Comparison of ENCODE assay signal across 9 mouse cellular contexts in the genomic region with DNA sequence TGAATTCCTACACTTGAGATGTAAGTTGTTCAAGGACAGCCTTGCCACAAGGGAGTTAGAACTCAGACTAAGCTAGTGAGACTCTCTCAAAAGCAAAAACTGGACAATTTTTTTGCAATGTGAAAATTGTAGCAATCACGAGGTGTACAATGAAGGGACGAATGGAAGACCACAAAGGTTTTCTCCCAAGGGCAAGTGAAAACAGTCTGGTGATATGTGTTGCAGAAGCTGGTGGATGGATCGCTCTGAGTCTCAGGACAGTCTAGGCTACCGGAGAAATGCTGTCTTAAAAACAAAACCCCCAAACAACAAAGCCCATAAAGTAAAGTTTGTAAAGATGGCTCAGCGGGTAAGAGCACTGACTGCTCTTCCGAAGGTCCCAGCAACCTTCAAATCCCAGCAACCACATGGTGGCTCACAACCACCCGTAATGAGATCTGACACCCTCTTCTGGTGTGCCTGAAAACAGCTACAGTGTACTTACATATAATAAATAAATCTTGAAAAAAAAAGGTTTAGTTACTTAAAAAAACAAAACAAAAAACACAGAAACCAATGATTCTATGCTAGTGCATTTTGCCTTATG. TPM values are rescaled to one million over a fixed set of nuclear protein-coding genes. Genes with fewer than 3 reads are reported as not detected.
DNase-seq lines count a peak whose midpoint lies in the region; ATAC-seq and TF ChIP-seq lines count a peak whose summit lies in the region.
"Had no signal": no experiment of that assay in that cellular context is flagged by ENCODE, and none has a peak within 500 bp of the region (broad histone marks: within the 10 kb centered on the region; RNA-seq: fewer than 3 reads in every experiment).

No protein-coding gene starts in this region.

- no peak for ATAC-seq in kidney, embryonic 14.5 days (ENCODE audit: low FRiP score, low TSS enrichment)
- ATAC-seq in embryonic facial prominence, embryonic 11.5 days (replicated peaks; ENCODE audit: insufficient number of reproducible peaks, low FRiP score, low TSS enrichment, low read depth) = no peak
- no peak for ATAC-seq in intestine, embryonic 15.5 days

- TF ChIP-seq POLR2A in myocyte (IDR thresholded peaks at IDR 0.05; ENCODE audit: insufficient read length, low read depth) = no peak

- peak overlapping the region; percentile 97; the same call in 1 of the 2 replicates for H3K9ac ChIP-seq in kidney, embryonic 14.5 days (ENCODE audit: low read depth, low read length)
- H3K9ac ChIP-seq in embryonic facial prominence, embryonic 11.5 days (replicated peaks; ENCODE audit: low read length) = peak overlapping the region; percentile 15; the same call in 1 of the 2 replicates
- no peak overlapping the region for H3K9ac ChIP-seq in intestine, embryonic 15.5 days

- H3K36me3 ChIP-seq in kidney, embryonic 14.5 days (ENCODE audit: control insufficient read depth, insufficient read depth, low read length) = peaks cover 47% of the 10 kb centered on the region
- peaks cover 12% of the 10 kb centered on the region for H3K36me3 ChIP-seq in embryonic facial prominence, embryonic 11.5 days (replicated peaks; ENCODE audit: control insufficient read depth, insufficient read depth, low read depth, low read length)
- H3K36me3 ChIP-seq in intestine, embryonic 15.5 days = peaks cover 23% of the 10 kb centered on the region
- peaks cover 48% of the 10 kb centered on the region for H3K36me3 ChIP-seq in myocyte (ENCODE audit: control insufficient read depth, insufficient read depth)

- H3K27ac ChIP-seq in kidney, embryonic 14.5 days (ENCODE audit: low read depth, low read length) = no peak overlapping the region
- H3K27ac ChIP-seq in embryonic facial prominence, embryonic 11.5 days (replicated peaks; ENCODE audit: low read depth, low read length) = no peak overlapping the region
- no peak overlapping the region for H3K27ac ChIP-seq in intestine, embryonic 15.5 days

- H3K4me2 ChIP-seq in kidney, embryonic 14.5 days (replicated peaks; ENCODE audit: low read depth, low read length) = peak overlapping the region; percentile 67
- peak overlapping the region; percentile 78; the same call in 1 of the 2 replicates for H3K4me2 ChIP-seq in embryonic facial prominence, embryonic 11.5 days (ENCODE audit: low read depth, low read length)
- H3K4me2 ChIP-seq in intestine, embryonic 15.5 days (replicated peaks) = peak overlapping the region; percentile 77
- H3K4me2 ChIP-seq in myocyte (ENCODE audit: low read depth) = peak overlapping the region; percentile 76

- H3K27me3 ChIP-seq in kidney, embryonic 14.5 days (ENCODE audit: control insufficient read depth, insufficient read depth, low read length) = no peaks in the 10 kb centered on the region
- no peaks in the 10 kb centered on the region for H3K27me3 ChIP-seq in embryonic facial prominence, embryonic 11.5 days (ENCODE audit: control insufficient read depth, insufficient read depth, low read length)
- no peaks in the 10 kb centered on the region for H3K27me3 ChIP-seq in intestine, embryonic 15.5 days (replicated peaks)
- no peaks in the 10 kb centered on the region for H3K27me3 ChIP-seq in myocyte (ENCODE audit: control insufficient read depth, insufficient read depth, insufficient read length)

- peak overlapping the region; percentile 91 for H3K4me3 ChIP-seq in kidney, embryonic 14.5 days (ENCODE audit: low read length)
- H3K4me3 ChIP-seq in embryonic facial prominence, embryonic 11.5 days (ENCODE audit: low read depth, low read length) = peak overlapping the region; percentile 90; the same call in 1 of the 2 replicates
- H3K4me3 ChIP-seq in intestine, embryonic 15.5 days (replicated peaks) = peak overlapping the region; percentile 94
- peak overlapping the region; percentile 90 for H3K4me3 ChIP-seq in myocyte

- no peak for DNase-seq in kidney, adult 18-20 months
- DNase-seq in embryonic facial prominence, embryonic 11.5 days (ENCODE audit: low spot score) = no peak
- DNase-seq in ovary, postnatal 36 days (ENCODE audit: low spot score) = no peak
- DNase-seq in spleen, postnatal 10 days (ENCODE audit: low spot score in 2 of 2) = no peak
- no peak for DNase-seq in adrenal gland, adult 8-10 months
- DNase-seq: thymus, postnatal 4 days had no signal

- 0 out of 2 replicates have a peak, but pooled peaks cover 3% of the 10 kb centered on the region for H3K9me3 ChIP-seq in kidney, embryonic 14.5 days (ENCODE audit: control insufficient read depth, low read length)
- H3K9me3 ChIP-seq in embryonic facial prominence, embryonic 11.5 days (replicated peaks; ENCODE audit: control insufficient read depth, low read length) = no peaks in the 10 kb centered on the region
- no peaks in the 10 kb centered on the region for H3K9me3 ChIP-seq in intestine, embryonic 15.5 days

- 50% methylated on average over 7 of the region's 7 CpGs for WGBS in kidney, embryonic 14.5 days
- 51% methylated on average over 7 of the region's 7 CpGs for WGBS in embryonic facial prominence, embryonic 11.5 days
- WGBS in intestine, embryonic 15.5 days = 46% methylated on average over 7 of the region's 7 CpGs

- peaks cover 18% of the 10 kb centered on the region for H3K4me1 ChIP-seq in kidney, embryonic 14.5 days (ENCODE audit: control insufficient read depth, insufficient read depth, low read length)
- no peaks in the 10 kb centered on the region for H3K4me1 ChIP-seq in embryonic facial prominence, embryonic 11.5 days (ENCODE audit: control insufficient read depth, insufficient read depth, low read length)
- H3K4me1 ChIP-seq in intestine, embryonic 15.5 days (replicated peaks) = peaks cover 4% of the 10 kb centered on the region; the same call in 1 of the 2 replicates

- no peak overlapping the region for H3ac ChIP-seq in myocyte (ENCODE audit: control insufficient read depth, insufficient read length)

- peaks cover 82% of the 10 kb centered on the region for H3K79me2 ChIP-seq in myocyte (ENCODE audit: control insufficient read depth, insufficient read depth)

TF ChIP-seq in myocyte, 11 proteins besides CTCF, POLR2A, EP300 and RAD21:
- no peak for TF ChIP-seq REST (IDR thresholded peaks at IDR 0.05; ENCODE audit: insufficient read depth, insufficient read length)
- TF ChIP-seq MYOD1 (IDR thresholded peaks at IDR 0.05; ENCODE audit: control insufficient read depth in 1 of 3, insufficient read length in 2 of 3, low read depth in 2 of 3) = no peak

RNA-seq across cellular contexts. Expression of a gene that starts 2.1 kb away (rescaled TPM):
- 508 and 679 TPM in 2 replicates for polyA plus RNA-seq in kidney, embryonic 14.5 days (2014; fragmentation: Nextera tagmentation; extraction: Ambion mirVana)
- 524 and 599 TPM in 2 replicates for polyA plus RNA-seq in embryonic facial prominence, embryonic 11.5 days (2014; fragmentation: Nextera tagmentation; extraction: Ambion mirVana)
- polyA plus RNA-seq in intestine, embryonic 15.5 days (2015; fragmentation: Nextera tagmentation; extraction: Ambion mirVana) = 753 and 881 TPM in 2 replicates
- polyA plus RNA-seq in myocyte (2012; fragmentation: generic; extraction: Trizol) = 436 TPM
- 1,000 to 10,000 TPM in 1 of 4 experiments, 100 to 1,000 TPM in 3; 299 to 1,036 (median 606) TPM for total RNA-seq in adrenal gland, adult 8-10 months (2022)

RNA-seq across cellular contexts. Expression of a gene that starts 2.2 kb away (rescaled TPM):
- 359 and 402 TPM in 2 replicates for polyA plus RNA-seq in kidney, embryonic 14.5 days (2014; fragmentation: Nextera tagmentation; extraction: Ambion mirVana)
- 424 and 463 TPM in 2 replicates for polyA plus RNA-seq in embryonic facial prominence, embryonic 11.5 days (2014; fragmentation: Nextera tagmentation; extraction: Ambion mirVana)
- polyA plus RNA-seq in intestine, embryonic 15.5 days (2015; fragmentation: Nextera tagmentation; extraction: Ambion mirVana) = 702 and 739 TPM in 2 replicates
- 132 TPM for polyA plus RNA-seq in myocyte (2012; fragmentation: generic; extraction: Trizol)
- total RNA-seq in adrenal gland, adult 8-10 months (2022) = 1,000 to 10,000 TPM in 2 of 4 experiments, 100 to 1,000 TPM in 2; 545 to 1,761 (median 966) TPM

RNA-seq across cellular contexts. Expression of a gene that starts 33.3 kb away (rescaled TPM):
- polyA plus RNA-seq in kidney, embryonic 14.5 days (2014; fragmentation: Nextera tagmentation; extraction: Ambion mirVana) = 14.3 and 15.1 TPM in 2 replicates
- 25.4 and 27.7 TPM in 2 replicates for polyA plus RNA-seq in embryonic facial prominence, embryonic 11.5 days (2014; fragmentation: Nextera tagmentation; extraction: Ambion mirVana)
- 16.7 and 17.8 TPM in 2 replicates for polyA plus RNA-seq in intestine, embryonic 15.5 days (2015; fragmentation: Nextera tagmentation; extraction: Ambion mirVana)
- 18.5 TPM for polyA plus RNA-seq in myocyte (2012; fragmentation: generic; extraction: Trizol)
- 100 to 1,000 TPM; 100 to 138 (median 107) TPM for total RNA-seq in adrenal gland, adult 8-10 months (2022)

RNA-seq across cellular contexts. Expression of a gene that starts 45.2 kb away (rescaled TPM):
- polyA plus RNA-seq in kidney, embryonic 14.5 days (2014; fragmentation: Nextera tagmentation; extraction: Ambion mirVana) = 144 and 172 TPM in 2 replicates
- polyA plus RNA-seq in embryonic facial prominence, embryonic 11.5 days (2014; fragmentation: Nextera tagmentation; extraction: Ambion mirVana) = 163 and 165 TPM in 2 replicates
- polyA plus RNA-seq in intestine, embryonic 15.5 days (2015; fragmentation: Nextera tagmentation; extraction: Ambion mirVana) = 143 and 152 TPM in 2 replicates
- polyA plus RNA-seq in myocyte (2012; fragmentation: generic; extraction: Trizol) = 19.5 TPM
- total RNA-seq in adrenal gland, adult 8-10 months (2022) = 100 to 1,000 TPM; 120 to 399 (median 199) TPM

RNA-seq across cellular contexts. Expression of a gene that starts 58.6 kb away (rescaled TPM):
- 309 and 336 TPM in 2 replicates for polyA plus RNA-seq in kidney, embryonic 14.5 days (2014; fragmentation: Nextera tagmentation; extraction: Ambion mirVana)
- 366 and 398 TPM in 2 replicates for polyA plus RNA-seq in embryonic facial prominence, embryonic 11.5 days (2014; fragmentation: Nextera tagmentation; extraction: Ambion mirVana)
- 269 and 327 TPM in 2 replicates for polyA plus RNA-seq in intestine, embryonic 15.5 days (2015; fragmentation: Nextera tagmentation; extraction: Ambion mirVana)
- polyA plus RNA-seq in myocyte (2012; fragmentation: generic; extraction: Trizol) = 31.8 TPM
- total RNA-seq in adrenal gland, adult 8-10 months (2022) = 100 to 1,000 TPM; 120 to 217 (median 165) TPM
